Comparison of ENCODE assay signal across 31 mouse cellular contexts in genomic region chr1:106320583-106320982, GRCm38 (mm10).
A peak's percentile ranks its signal among the peaks of the same experiment; 100 is the strongest.
DNase-seq lines count a peak whose midpoint lies in the region; ATAC-seq and TF ChIP-seq lines count a peak whose summit lies in the region.
"Had no signal": no experiment of that assay in that cellular context is flagged by ENCODE, and none has a peak within 500 bp of the region (broad histone marks: within the 10 kb centered on the region; RNA-seq: fewer than 3 reads in every experiment).

No protein-coding gene starts in this region.

- no peak overlapping the region for H3K4me3 ChIP-seq in midbrain, embryonic 11.5 days (ENCODE audit: low read depth, low read length)
- no peak overlapping the region for H3K4me3 ChIP-seq in midbrain, embryonic 15.5 days
- no peak overlapping the region for H3K4me3 ChIP-seq in MEL (ENCODE audit: control insufficient read depth in 1 of 2, insufficient read depth in 1 of 2, low read depth in 2 of 2, low read length in 2 of 2)
- H3K4me3 ChIP-seq in stomach, embryonic 16.5 days (replicated peaks; ENCODE audit: low read length): no peak overlapping the region
- H3K4me3 ChIP-seq in forebrain, embryonic 15.5 days: no peak overlapping the region
- H3K4me3 ChIP-seq: embryonic facial prominence, embryonic 10.5 days; embryonic facial prominence, embryonic 15.5 days; forebrain, embryonic 13.5 days; heart, adult 2 months; heart, embryonic 12.5 days; left cerebral cortex, adult 2 months; limb, embryonic 13.5 days; liver, embryonic 13.5 days; midbrain, embryonic 12.5 days; stomach, embryonic 15.5 days had no signal

- H3K9ac ChIP-seq in midbrain, embryonic 11.5 days (ENCODE audit: low read length): no peak overlapping the region
- no peak overlapping the region for H3K9ac ChIP-seq in midbrain, embryonic 15.5 days
- no peak overlapping the region for H3K9ac ChIP-seq in MEL (ENCODE audit: control insufficient read depth, low read depth, low read length, poor library complexity, severe bottlenecking)
- no peak overlapping the region for H3K9ac ChIP-seq in stomach, embryonic 16.5 days (ENCODE audit: low read length)
- no peak overlapping the region for H3K9ac ChIP-seq in forebrain, embryonic 15.5 days (replicated peaks)
- H3K9ac ChIP-seq: embryonic facial prominence, embryonic 15.5 days; forebrain, embryonic 13.5 days; heart, embryonic 12.5 days; hindbrain, embryonic 14.5 days; limb, embryonic 13.5 days; liver, embryonic 13.5 days; midbrain, embryonic 12.5 days; stomach, embryonic 15.5 days had no signal

- no peaks in the 10 kb centered on the region for H3K79me2 ChIP-seq in MEL (ENCODE audit: control insufficient read depth, insufficient read depth, low read length, poor library complexity)

- 86% methylated on average over 1 of the region's 1 CpGs for WGBS in midbrain, embryonic 11.5 days
- 92% methylated on average over 1 of the region's 1 CpGs for WGBS in midbrain, embryonic 15.5 days
- WGBS in stomach, embryonic 16.5 days: 77% methylated on average over 1 of the region's 1 CpGs
- WGBS in forebrain, embryonic 15.5 days: 96% methylated on average over 1 of the region's 1 CpGs

- no peaks in the 10 kb centered on the region for H3K4me1 ChIP-seq in midbrain, embryonic 11.5 days (ENCODE audit: control insufficient read depth, insufficient read depth, low read length)
- no peaks in the 10 kb centered on the region for H3K4me1 ChIP-seq in midbrain, embryonic 15.5 days
- H3K4me1 ChIP-seq in MEL (ENCODE audit: control insufficient read depth in 1 of 2, insufficient read depth in 2 of 2, low read length in 2 of 2): peaks cover 10 to 13% of the 10 kb centered on the region in 2 experiments
- no peaks in the 10 kb centered on the region for H3K4me1 ChIP-seq in stomach, embryonic 16.5 days (ENCODE audit: control insufficient read depth, insufficient read depth, low read length)
- H3K4me1 ChIP-seq in forebrain, embryonic 15.5 days: no peaks in the 10 kb centered on the region
- H3K4me1 ChIP-seq: embryonic facial prominence, embryonic 10.5 days; forebrain, embryonic 13.5 days; midbrain, embryonic 12.5 days; stomach, embryonic 15.5 days had no signal

- TF ChIP-seq RAD21 in MEL (IDR thresholded peaks at IDR 0.05; ENCODE audit: low read depth, low read length): no peak

- H3K36me3 ChIP-seq in midbrain, embryonic 11.5 days (ENCODE audit: control insufficient read depth, insufficient read depth, low read length): 0 out of 2 replicates have a peak, but pooled peaks cover 2% of the 10 kb centered on the region
- H3K36me3 ChIP-seq in midbrain, embryonic 15.5 days (replicated peaks): no peaks in the 10 kb centered on the region
- peaks cover 0 to 16% of the 10 kb centered on the region in 2 experiments; a peak in 2 of 4 replicates for H3K36me3 ChIP-seq in MEL (ENCODE audit: control insufficient read depth in 1 of 2, insufficient read depth in 2 of 2, low read length in 2 of 2)
- H3K36me3 ChIP-seq in stomach, embryonic 16.5 days (ENCODE audit: control insufficient read depth, insufficient read depth, low read length): no peaks in the 10 kb centered on the region
- no peaks in the 10 kb centered on the region for H3K36me3 ChIP-seq in forebrain, embryonic 15.5 days
- H3K36me3 ChIP-seq: embryonic facial prominence, embryonic 15.5 days; limb, embryonic 13.5 days; liver, embryonic 13.5 days; stomach, embryonic 15.5 days had no signal

- no peak overlapping the region for H3K4me2 ChIP-seq in midbrain, embryonic 11.5 days
- no peak overlapping the region for H3K4me2 ChIP-seq in midbrain, embryonic 15.5 days
- no peak overlapping the region for H3K4me2 ChIP-seq in stomach, embryonic 16.5 days (ENCODE audit: low read depth, low read length)
- H3K4me2 ChIP-seq in forebrain, embryonic 15.5 days (replicated peaks): no peak overlapping the region
- H3K4me2 ChIP-seq: embryonic facial prominence, embryonic 15.5 days; forebrain, embryonic 13.5 days; heart, embryonic 12.5 days; hindbrain, embryonic 14.5 days; limb, embryonic 13.5 days; liver, embryonic 13.5 days; midbrain, embryonic 12.5 days; stomach, embryonic 15.5 days had no signal

- TF ChIP-seq CTCF in MEL (IDR thresholded peaks at IDR 0.05 in 2 of 3, conservative IDR thresholded peaks at IDR 0.05 in 1 of 3; ENCODE audit: control insufficient read depth in 1 of 3, insufficient read depth in 1 of 3, low read depth in 2 of 3, low read length in 3 of 3, poor library complexity in 1 of 3, severe bottlenecking in 1 of 3): no peak

- no peak for TF ChIP-seq POLR2A in MEL (IDR thresholded peaks at IDR 0.05; ENCODE audit: control insufficient read depth in 1 of 2, insufficient read depth in 1 of 2, low read depth in 1 of 2, low read length in 2 of 2, poor library complexity in 1 of 2)

- H3K27ac ChIP-seq in midbrain, embryonic 11.5 days (ENCODE audit: low read depth, low read length): no peak overlapping the region
- no peak overlapping the region for H3K27ac ChIP-seq in midbrain, embryonic 15.5 days
- H3K27ac ChIP-seq in MEL (ENCODE audit: control insufficient read depth, low read depth, low read length): no peak overlapping the region
- peak overlapping the region; percentile 2; the same call in 1 of the 2 replicates for H3K27ac ChIP-seq in stomach, embryonic 16.5 days (ENCODE audit: low read length)
- no peak overlapping the region for H3K27ac ChIP-seq in forebrain, embryonic 15.5 days (replicated peaks)
- H3K27ac ChIP-seq: embryonic facial prominence, embryonic 10.5 days; embryonic facial prominence, embryonic 15.5 days; forebrain, embryonic 13.5 days; heart, adult 2 months; hindbrain, embryonic 14.5 days; left cerebral cortex, adult 2 months; limb, embryonic 13.5 days; liver, embryonic 13.5 days; midbrain, embryonic 12.5 days; stomach, embryonic 15.5 days had no signal

- DNase-seq in midbrain, embryonic 11.5 days (ENCODE audit: low spot score, missing footprints): peak; percentile 45
- DNase-seq in MEL (ENCODE audit: low read depth, low spot score) (peak; percentile 43), adipocyte (ENCODE audit: low spot score) (no peak)
- no peak for DNase-seq in adrenal gland, postnatal 10 days
- DNase-seq: adrenal gland, postnatal 14 days; cerebellum, adult 18-20 months; cerebellum, postnatal 14 days; gastrocnemius, postnatal 25 days; heart, adult 2 months; heart, postnatal 4 days; kidney, adult 11 months; kidney, postnatal 14 days; liver, embryonic 13.5 days; lung, adult 2 months; retina, postnatal 1 day; right cerebral cortex, postnatal 14 days; thymus, adult 18-20 months; thymus, postnatal 25 days had no signal

- no peak for ATAC-seq in midbrain, embryonic 11.5 days (ENCODE audit: low FRiP score)
- no peak for ATAC-seq in midbrain, embryonic 15.5 days (replicated peaks)
- peak; percentile 38 for ATAC-seq in granulocyte monocyte progenitor cell, adult 5-6 weeks (replicated peaks; ENCODE audit: poor library complexity, severe bottlenecking)
- peak; percentile 62; the same call in 1 of the 2 replicates for ATAC-seq in stomach, embryonic 16.5 days (ENCODE audit: insufficient read depth, low FRiP score)
- no peak for ATAC-seq in forebrain, embryonic 15.5 days (replicated peaks)
- ATAC-seq: forebrain, embryonic 13.5 days had no signal

- H3K27me3 ChIP-seq in midbrain, embryonic 11.5 days (ENCODE audit: control insufficient read depth, insufficient read depth, low read length): no peaks in the 10 kb centered on the region
- H3K27me3 ChIP-seq in midbrain, embryonic 15.5 days (replicated peaks): no peaks in the 10 kb centered on the region
- no peaks in the 10 kb centered on the region; a peak in 1 of 4 replicates for H3K27me3 ChIP-seq in MEL (ENCODE audit: control insufficient read depth in 1 of 2, insufficient read depth in 2 of 2, low read length in 2 of 2)
- no peaks in the 10 kb centered on the region for H3K27me3 ChIP-seq in stomach, embryonic 16.5 days (ENCODE audit: control insufficient read depth, insufficient read depth, low read length)
- no peaks in the 10 kb centered on the region for H3K27me3 ChIP-seq in forebrain, embryonic 15.5 days
- H3K27me3 ChIP-seq: embryonic facial prominence, embryonic 15.5 days; forebrain, embryonic 13.5 days; heart, embryonic 12.5 days; limb, embryonic 13.5 days; liver, embryonic 13.5 days; midbrain, embryonic 12.5 days; stomach, embryonic 15.5 days had no signal

- no peak for TF ChIP-seq EP300 in MEL (IDR thresholded peaks at IDR 0.05; ENCODE audit: low read depth in 1 of 2, low read length in 2 of 2)

- no peaks in the 10 kb centered on the region for H3K9me3 ChIP-seq in midbrain, embryonic 11.5 days (ENCODE audit: control insufficient read depth, low read length)
- H3K9me3 ChIP-seq in midbrain, embryonic 15.5 days: no peaks in the 10 kb centered on the region
- no peaks in the 10 kb centered on the region for H3K9me3 ChIP-seq in MEL (replicated peaks; ENCODE audit: insufficient read depth, low read length)
- no peaks in the 10 kb centered on the region for H3K9me3 ChIP-seq in stomach, embryonic 16.5 days (replicated peaks; ENCODE audit: control insufficient read depth, low read length)
- no peaks in the 10 kb centered on the region for H3K9me3 ChIP-seq in forebrain, embryonic 15.5 days
- H3K9me3 ChIP-seq: embryonic facial prominence, embryonic 10.5 days; embryonic facial prominence, embryonic 15.5 days; forebrain, embryonic 13.5 days; heart, embryonic 12.5 days; limb, embryonic 13.5 days; liver, embryonic 13.5 days; midbrain, embryonic 12.5 days; stomach, embryonic 15.5 days had no signal

TF ChIP-seq in MEL, 35 proteins besides CTCF, POLR2A, EP300 and RAD21:
- no peak for TF ChIP-seq CHD1 (IDR thresholded peaks at IDR 0.05; ENCODE audit: low read depth, low read length)
- no peak for TF ChIP-seq MYC (IDR thresholded peaks at IDR 0.05; ENCODE audit: low read depth, low read length)
- TF ChIP-seq ZC3H11A (IDR thresholded peaks at IDR 0.05; ENCODE audit: low read depth, low read length): no peak

Comparison
In these comparisons a context has a peak if more than half of its experiments do, and no peak if none do; other contexts are left out.
1. ATAC-seq: peak in granulocyte monocyte progenitor cell, adult 5-6 weeks (single experiment) and stomach, embryonic 16.5 days (single experiment); none in midbrain, embryonic 11.5 days (single experiment), midbrain, embryonic 15.5 days (single experiment) and forebrain, embryonic 15.5 days (single experiment).
2. DNase-seq: peak in midbrain, embryonic 11.5 days (single experiment) and MEL (single experiment); none in adrenal gland, postnatal 10 days (single experiment) and adipocyte (single experiment).